Mouse (Mus musculus) right cerebral cortex, adult 2 months (tissue): ENCODE measurements at regions not wholly inside any gene's neighbourhood (a gene's known extent, or its start where the extent isn't known, plus 50 kb on each side); places are given as distances from the start of the nearest gene placed in this dataset.

Experiments
- DNase-seq, 2 experiments: peaks; one replicate each; pipeline ENCODE4 v3.0.0; 2021 to 2022; ENCODE audit warnings: low spot score in 2 of 2

GRCm38 (mm10) chr13:5211659-5212058 lies 602.7 kb upstream of the Akr1e1 start:
- DNase-seq, result no peak

DNA sequence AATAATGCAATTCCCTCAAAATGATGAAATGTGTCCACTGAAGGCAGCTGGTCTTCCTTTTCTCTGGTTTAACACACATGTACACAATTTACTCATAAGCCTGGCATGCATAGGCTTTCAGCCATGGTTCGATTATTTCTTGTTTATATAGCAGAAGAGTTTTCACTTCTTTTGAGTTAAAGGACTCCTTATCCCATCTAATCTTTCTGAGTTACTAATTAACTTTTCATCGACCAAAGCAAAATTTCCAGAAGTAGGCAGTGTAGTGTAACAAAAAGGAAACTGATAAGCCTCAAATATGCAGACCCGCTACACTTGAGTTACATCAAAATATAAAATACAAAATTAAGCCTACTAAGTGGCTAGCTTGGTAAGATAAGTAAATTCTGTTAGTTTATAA lies 620.5 kb upstream of the Akr1e1 start:
- DNase-seq, result no peak

- no peak for DNase-seq
Measured at GRCm38 (mm10) chr13:5234232-5234631, 625.3 kb upstream of the Akr1e1 start.

GRCm38 (mm10) chr13:5235391-5235790 lies 625.9 kb upstream of the Klf6 start:
- DNase-seq, result no peak

GRCm38 (mm10) chr13:5240541-5240940 lies 620.7 kb upstream of the Klf6 start:
- no peak for DNase-seq

- peak in 1 of 2 experiments; percentile 13 for DNase-seq
Measured at GRCm38 (mm10) chr13:5242782-5243181, 618.5 kb upstream of the Klf6 start.

DNA sequence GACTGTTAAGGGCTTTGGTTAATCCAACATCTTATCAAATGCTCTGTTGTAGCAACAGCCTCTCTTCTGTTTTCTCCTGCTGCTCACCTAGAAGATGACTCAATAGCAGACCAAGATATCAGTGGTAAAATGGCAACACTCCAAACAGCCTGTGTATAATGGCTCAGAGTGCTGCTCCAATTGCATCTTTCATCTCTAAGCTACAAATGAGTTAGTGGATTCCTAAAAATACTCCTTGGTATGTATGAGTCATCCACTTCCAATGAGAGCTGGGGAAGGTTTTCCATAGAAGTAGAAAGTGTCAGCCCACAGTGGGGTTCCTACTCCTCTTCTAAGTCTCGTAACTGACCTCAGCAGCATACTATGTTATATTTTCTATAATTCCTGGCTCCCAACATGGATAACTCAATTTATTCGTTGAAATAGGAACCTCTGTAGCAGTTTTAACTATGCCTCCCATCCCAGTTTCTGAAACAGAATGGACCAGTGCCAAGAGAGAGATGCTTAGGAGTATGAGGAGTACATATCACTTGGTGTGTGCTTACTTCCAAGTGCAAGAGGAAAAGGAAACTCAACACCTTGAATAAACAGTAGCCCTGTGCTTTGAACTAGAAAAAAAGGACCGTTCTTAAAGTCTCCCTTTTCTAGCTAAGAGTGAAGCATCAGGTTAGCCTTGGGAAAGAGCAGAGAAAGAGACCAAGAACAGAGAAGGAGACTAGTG lies 612.5 kb upstream of the Klf6 start:
- peak; percentile 35 to 38 for DNase-seq

DNA sequence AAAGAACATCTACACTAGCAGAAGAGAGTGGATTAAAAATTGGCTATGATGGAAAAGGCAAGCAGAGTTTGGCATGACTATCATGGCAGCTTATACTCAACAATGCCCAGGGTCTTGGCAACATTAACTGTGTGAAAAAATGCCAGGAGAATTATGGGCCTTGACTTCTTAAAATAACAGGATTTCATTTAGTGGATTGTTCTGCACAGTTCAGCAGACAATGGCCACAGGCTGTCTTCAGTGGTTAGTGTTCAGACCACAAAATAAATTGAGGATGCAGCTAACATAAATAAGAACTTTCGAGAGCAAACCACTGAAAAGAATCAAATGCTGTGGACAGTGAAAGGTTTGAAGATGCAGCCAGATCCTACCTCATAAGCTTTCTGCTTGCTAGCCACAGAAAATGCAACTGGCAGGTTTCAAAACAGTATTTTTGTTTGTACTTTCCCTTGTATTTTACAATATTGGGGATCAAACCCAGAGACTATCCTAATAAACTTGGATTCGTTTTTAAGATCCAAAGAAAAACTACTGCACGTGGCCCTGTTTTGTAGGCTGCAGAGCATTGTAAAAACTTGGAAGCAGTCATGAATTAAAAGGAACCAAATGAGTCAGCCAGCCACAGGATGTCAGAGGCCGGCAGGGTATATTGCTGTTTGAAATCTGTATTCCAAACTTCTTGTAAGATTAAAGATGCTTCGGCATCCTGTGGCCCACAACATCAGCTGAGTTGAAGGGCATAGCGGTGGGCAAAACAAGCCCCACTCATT lies 603.2 kb upstream of the Klf6 start:
- no peak for DNase-seq

DNA sequence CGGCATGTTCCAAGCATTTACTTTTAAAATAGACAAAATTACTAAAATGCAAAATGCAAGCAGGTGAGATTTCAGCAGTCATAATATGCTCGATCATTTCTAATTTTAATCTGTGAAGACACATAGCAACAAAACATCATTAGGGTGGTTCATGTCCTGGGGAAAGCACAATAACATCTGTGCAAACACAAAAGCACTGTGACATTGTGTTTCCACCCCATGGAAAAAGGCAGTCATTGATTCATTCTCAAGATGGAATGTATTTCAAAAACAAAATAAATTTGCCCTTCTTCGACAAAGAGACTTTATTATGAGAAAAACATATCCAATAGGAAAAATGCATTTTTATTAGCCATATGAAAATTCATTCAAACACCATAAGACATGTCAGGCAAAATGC lies 601.5 kb upstream of the Klf6 start:
- no peak for DNase-seq

GRCm38 (mm10) chr13:5272506-5273192 lies 588.6 kb upstream of the Klf6 start:
- DNase-seq, result no peak

GRCm38 (mm10) chr13:5276564-5276963 lies 584.7 kb upstream of the Klf6 start:
- DNase-seq, result no peak

DNA sequence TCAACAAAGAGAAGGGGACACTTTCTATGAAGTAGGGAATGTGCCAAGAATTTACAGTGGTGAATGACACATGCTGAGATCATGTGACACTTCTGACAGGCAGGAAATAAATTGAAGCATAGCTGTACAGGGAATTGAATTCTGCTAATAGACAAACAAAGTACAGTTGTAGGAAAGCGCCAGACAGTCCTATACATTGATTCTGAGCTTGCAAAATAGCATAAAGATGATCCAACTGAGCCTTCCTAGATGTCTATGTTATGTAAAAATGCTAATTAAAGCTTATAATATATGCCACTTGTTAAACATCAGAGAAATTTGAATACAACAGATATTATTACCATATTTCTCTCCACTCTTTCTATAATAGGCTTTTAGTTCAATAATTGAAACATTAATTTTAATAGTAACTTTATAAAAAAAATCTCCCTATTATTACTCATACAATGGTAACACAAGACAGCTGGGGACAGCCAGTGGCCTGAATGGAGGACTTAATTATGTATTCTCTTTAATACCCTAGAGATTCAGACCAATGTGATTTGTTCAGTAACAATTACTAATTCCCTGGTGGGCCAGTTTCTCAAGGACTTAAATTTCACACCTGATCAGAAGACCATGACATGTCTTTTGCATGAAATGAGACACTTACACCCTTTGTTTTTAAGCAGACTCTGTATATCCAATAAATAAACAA lies 571.4 kb upstream of the Klf6 start:
- DNase-seq, result no peak

DNA sequence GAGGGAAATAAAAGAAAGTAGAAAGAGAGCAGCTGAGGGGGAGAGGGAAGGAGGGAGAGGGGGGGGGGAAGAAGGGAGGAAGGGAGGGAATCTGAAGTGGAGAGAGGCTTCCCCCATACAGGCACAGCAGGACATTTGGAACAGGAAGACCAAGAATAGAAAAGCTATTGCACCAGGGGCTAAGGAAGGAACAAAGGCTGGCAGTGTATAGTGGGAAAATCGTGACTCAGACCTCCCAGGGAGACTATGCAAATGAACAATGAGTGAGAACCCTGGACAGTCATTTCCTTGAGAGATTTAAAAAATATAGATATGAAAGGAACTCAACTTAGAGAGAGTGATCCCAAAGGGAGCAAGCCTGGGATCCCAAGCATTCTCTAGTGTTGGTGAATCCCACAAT lies 559.1 kb upstream of the Klf6 start:
- peak in 1 of 2 experiments; percentile 20 for DNase-seq

- DNase-seq, result no peak
Measured at GRCm38 (mm10) chr13:5306688-5307087, 554.6 kb upstream of the Klf6 start.

- no peak for DNase-seq
Measured at GRCm38 (mm10) chr13:5313297-5313696, 548.0 kb upstream of the Klf6 start.

DNA sequence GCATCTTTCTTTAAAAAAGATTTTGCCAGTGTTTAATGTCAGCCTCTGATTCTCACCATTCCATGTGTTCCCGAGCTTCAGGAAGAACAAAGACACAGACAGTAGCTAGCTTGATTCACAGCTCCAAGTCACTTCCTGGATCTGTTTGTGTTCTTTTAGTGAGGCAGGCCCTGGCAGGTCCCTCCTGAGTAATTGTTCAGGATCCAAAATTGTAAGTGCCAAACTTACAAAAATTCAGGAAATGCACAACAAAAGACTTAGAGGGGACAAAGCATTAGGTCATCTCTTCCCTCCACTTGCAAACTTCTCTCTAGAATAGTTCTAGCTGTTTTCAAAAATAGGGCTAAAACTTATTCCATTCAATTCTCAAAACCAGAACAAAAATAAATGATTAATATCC lies 546.3 kb upstream of the Klf6 start:
- no peak for DNase-seq

DNA sequence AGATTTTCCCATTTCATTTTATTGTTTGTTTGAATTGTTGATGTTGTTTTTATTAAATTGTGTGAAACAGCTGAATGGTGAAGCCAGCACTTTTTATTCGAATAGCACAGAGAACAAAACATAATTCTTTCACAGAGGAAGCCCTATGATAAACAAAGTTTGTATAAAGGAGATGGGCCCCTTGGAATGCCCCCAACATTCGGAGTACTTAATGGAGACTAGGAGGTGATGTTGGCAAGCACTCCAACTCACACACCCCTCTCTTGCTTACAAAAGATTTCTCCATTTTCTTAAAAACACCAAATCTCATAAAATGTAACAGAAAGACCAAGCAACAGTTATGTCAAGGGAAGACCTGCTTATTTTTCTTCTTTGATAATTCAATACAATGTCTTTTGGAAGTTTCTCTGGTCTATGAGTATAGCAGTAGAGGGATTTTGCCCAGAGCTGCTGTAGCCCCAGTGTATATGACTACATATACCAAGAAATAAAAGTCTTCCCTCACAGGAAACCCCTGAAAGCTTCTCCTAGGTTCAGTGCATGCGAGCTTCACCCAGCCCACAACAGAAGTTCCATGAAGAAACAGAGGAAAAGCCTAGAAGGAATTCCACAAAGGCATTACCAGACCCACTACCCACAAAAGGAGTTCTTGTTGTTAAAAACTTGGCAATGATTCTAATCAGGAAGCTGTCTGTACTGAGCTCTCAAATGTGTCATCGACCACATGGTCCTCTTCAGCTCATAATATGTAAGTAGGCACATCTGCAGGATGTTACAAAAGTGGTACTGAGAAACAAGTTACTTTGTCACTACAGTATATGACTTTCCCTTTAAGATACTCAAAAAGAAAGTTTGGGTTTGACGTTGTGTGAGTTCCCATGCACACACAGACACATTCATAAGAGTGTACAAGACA lies 543.1 kb upstream of the Klf6 start:
- DNase-seq, result no peak

DNA sequence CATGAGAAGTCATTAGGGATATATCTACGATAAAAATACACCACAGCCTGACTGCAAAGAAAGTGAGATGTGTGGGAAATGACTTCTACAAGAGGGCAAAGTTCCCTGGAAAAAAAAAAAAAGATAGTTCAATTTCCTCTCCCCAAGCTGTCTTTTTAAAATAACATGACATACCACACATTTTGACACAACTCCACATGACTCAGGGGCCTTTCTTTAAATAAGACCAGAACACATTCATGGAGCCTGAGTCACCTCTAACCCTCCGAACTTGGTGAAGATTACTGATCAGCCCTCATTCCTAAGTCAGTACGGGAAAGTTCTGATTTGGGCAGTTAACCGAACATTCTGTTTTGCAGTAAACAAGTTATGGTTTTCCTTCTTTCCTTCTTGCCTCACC lies 515.6 kb upstream of the Klf6 start:
- DNase-seq, result no peak

GRCm38 (mm10) chr13:5347503-5348469 lies 513.5 kb upstream of the Klf6 start:
- DNase-seq, result peak; percentile 16 to 23
